Mouse (Mus musculus) layer of hippocampus, adult 2 months (tissue): ENCODE data around the gene Bnipl. TPM values are rescaled to one million over a fixed set of nuclear protein-coding genes. Genes with fewer than 3 reads are reported as not detected.
A peak's percentile ranks its signal among the peaks of the same experiment; 100 is the strongest.

ENCODE experiments used
- DNase-seq, 2 experiments: peaks; one replicate each; pipeline ENCODE4 v3.0.0; 2022; ENCODE audit warnings: low spot score in 2 of 2
- H3K27ac ChIP-seq: fragments of 200-600 bp; 2 replicates; pipeline ENCODE4 v1.8.1; 2022
- H3K4me3 ChIP-seq: fragments of 200-600 bp; 2 replicates; pipeline ENCODE4 v1.8.1; 2022; ENCODE audit warnings: mild to moderate bottlenecking
- CTCF ChIP-seq: fragments of 200-600 bp; conservative IDR thresholded peaks from 2 replicates; pipeline ENCODE4 v1.8.1; 2022; ENCODE audit warnings: antibody characterized with exemption, mild to moderate bottlenecking, moderate library complexity
- long read RNA-seq, 2 experiments: library from polyadenylated mRNA; stranded (forward); transcript quantifications; one replicate each; pipeline ENCODE4 v2.0.0; 2021; ENCODE audit warnings: borderline mapping rate in 2 of 2
- total RNA-seq, 2 experiments: library from RNA; stranded (reverse); gene quantifications; 2 replicates each; pipeline ENCODE4 v1.2.3; 2021

The Bnipl gene
- under 1 TPM; 0.37 to 0.69 TPM for total RNA-seq
- long read RNA-seq, experiment 1: 0 reads
- long read RNA-seq, experiment 2: 0 reads

GRCm38 (mm10) chr3:95250783-95251424 lies at the start of gene Bnipl:
Gene Bnipl, minus strand, starts transcription at chr3:95251193.
- Histone ChIP-seq H3K4me3 (no peak within 1 kb of the TSS), H3K27ac (no peak within 1 kb of the TSS)
- no peak for TF ChIP-seq CTCF
- DNase-seq: no peak

- no peak for DNase-seq
- Histone ChIP-seq H3K27ac (no peak overlapping the region), H3K4me3 (no peak overlapping the region)
- TF ChIP-seq CTCF: no peak
Observed at GRCm38 (mm10) chr3:95298018-95298417, 47.0 kb upstream of the Bnipl start.

GRCm38 (mm10) chr3:95296103-95296469 lies 45.1 kb upstream of the Bnipl start:
- Histone ChIP-seq H3K27ac (no peak overlapping the region), H3K4me3 (no peak overlapping the region)
- peak; percentile 85 for TF ChIP-seq CTCF
- no peak for DNase-seq

- TF ChIP-seq CTCF: no peak
- Histone ChIP-seq H3K27ac (no peak overlapping the region), H3K4me3 (no peak overlapping the region)
- DNase-seq: no peak
Observed at GRCm38 (mm10) chr3:95295321-95296102, 44.5 kb upstream of the Bnipl start.

- TF ChIP-seq CTCF: no peak
- Histone ChIP-seq H3K4me3 (no peak overlapping the region), H3K27ac (no peak overlapping the region)
- no peak for DNase-seq
Observed at GRCm38 (mm10) chr3:95294718-95295117, 43.7 kb upstream of the Bnipl start.

- TF ChIP-seq CTCF: no peak
- DNase-seq: no peak
- Histone ChIP-seq H3K27ac (no peak overlapping the region), H3K4me3 (no peak overlapping the region)
Observed at GRCm38 (mm10) chr3:95294316-95294715, 43.3 kb upstream of the Bnipl start.

- H3K4me3 ChIP-seq: no peak overlapping the region
- H3K27ac ChIP-seq: 0 out of 2 replicates have a peak overlapping the region, but pooled peaks have one; percentile 18
- no peak for DNase-seq
- TF ChIP-seq CTCF: no peak
Observed at GRCm38 (mm10) chr3:95293537-95293936, 42.5 kb upstream of the Bnipl start.

GRCm38 (mm10) chr3:95292899-95293298 lies 41.9 kb upstream of the Bnipl start:
- H3K4me3 ChIP-seq: no peak overlapping the region
- no peak for DNase-seq
- peak overlapping the region; percentile 15; the same call in 1 of the 2 replicates for H3K27ac ChIP-seq
- no peak for TF ChIP-seq CTCF

- no peak overlapping the region for H3K27ac ChIP-seq
Observed at GRCm38 (mm10) chr3:95291041-95291440, 40.0 kb upstream of the Bnipl start.

GRCm38 (mm10) chr3:95290156-95290555 lies 39.2 kb upstream of the Bnipl start:
- no peak for DNase-seq
- no peak overlapping the region for H3K4me3 ChIP-seq
- no peak for TF ChIP-seq CTCF
- no peak overlapping the region for H3K27ac ChIP-seq

More at GRCm38 (mm10) chr3:95291041-95291440, 40.0 kb upstream of the Bnipl start:
- no peak overlapping the region for H3K4me3 ChIP-seq
- DNase-seq: no peak
- TF ChIP-seq CTCF: no peak

GRCm38 (mm10) chr3:95289419-95289818 lies 38.4 kb upstream of the Bnipl start:
- no peak overlapping the region for H3K27ac ChIP-seq
- DNase-seq: no peak
- H3K4me3 ChIP-seq: no peak overlapping the region
- TF ChIP-seq CTCF: no peak

- no peak for TF ChIP-seq CTCF
- DNase-seq: no peak
- no peak overlapping the region for H3K4me3 ChIP-seq
- H3K27ac ChIP-seq: no peak overlapping the region
Observed at GRCm38 (mm10) chr3:95287541-95287940, 36.5 kb upstream of the Bnipl start.

- no peak overlapping the region for H3K4me3 ChIP-seq
- TF ChIP-seq CTCF: no peak
- DNase-seq: no peak
- H3K27ac ChIP-seq: no peak overlapping the region
Observed at GRCm38 (mm10) chr3:95286510-95286909, 35.5 kb upstream of the Bnipl start.

- Histone ChIP-seq H3K27ac (no peak overlapping the region; the same call in 1 of the 2 replicates), H3K4me3 (no peak overlapping the region)
- DNase-seq: no peak
- no peak for TF ChIP-seq CTCF
Observed at GRCm38 (mm10) chr3:95286011-95286410, 35.0 kb upstream of the Bnipl start.
